Mouse (Mus musculus) MEL (cell line): Measurements from ENCODE around the gene Vti1b.

Source experiments
- CTCF ChIP-seq, 3 experiments: IDR thresholded peaks in 2 of 3; conservative IDR thresholded peaks in 1 of 3; 2 replicates each; pipeline ENCODE4 v1.5.1; 2011 to 2012; ENCODE audit warnings: low read length in 3 of 3, low read depth in 2 of 3, mild to moderate bottlenecking in 2 of 3, improper control_type of control experiment in 1 of 3, inconsistent platforms in 1 of 3, mixed read lengths in 1 of 3, moderate library complexity in 1 of 3; ENCODE audit not compliant: control insufficient read depth in 1 of 3, insufficient read depth in 1 of 3, poor library complexity in 1 of 3, severe bottlenecking in 1 of 3
- MAFK ChIP-seq: IDR thresholded peaks from 2 replicates; pipeline ENCODE4 v1.6.1; 2011; ENCODE audit warnings: low read depth, mild to moderate bottlenecking, low read length, improper control_type of control experiment, borderline replicate concordance

DNA sequence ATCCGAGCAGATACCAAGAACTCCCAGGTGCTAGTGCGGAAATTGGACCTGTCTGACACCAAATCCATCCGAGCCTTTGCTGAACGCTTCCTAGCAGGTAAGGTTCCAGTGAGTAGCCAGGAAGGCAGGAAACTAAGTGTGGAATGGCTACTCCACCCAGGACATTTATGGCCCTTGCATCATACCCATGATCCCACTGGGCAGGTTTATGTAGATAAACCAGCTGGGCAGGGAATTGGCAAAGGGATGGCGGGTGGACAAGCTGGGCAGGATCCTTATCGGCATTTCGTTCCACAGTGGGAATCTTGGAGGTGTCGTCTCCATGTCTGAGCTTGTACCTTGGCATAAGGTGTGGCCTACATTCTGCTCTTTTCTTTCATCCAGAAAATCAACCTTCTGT is 39.0 kb upstream of the Vti1b start:
- TF ChIP-seq CTCF (IDR thresholded peaks at IDR 0.05 in 2 of 3, conservative IDR thresholded peaks at IDR 0.05 in 1 of 3; ENCODE audit: control insufficient read depth in 1 of 3, insufficient read depth in 1 of 3, low read depth in 2 of 3, low read length in 3 of 3, poor library complexity in 1 of 3, severe bottlenecking in 1 of 3), result no peak
- no peak for TF ChIP-seq MAFK
